In the genomic region with DNA sequence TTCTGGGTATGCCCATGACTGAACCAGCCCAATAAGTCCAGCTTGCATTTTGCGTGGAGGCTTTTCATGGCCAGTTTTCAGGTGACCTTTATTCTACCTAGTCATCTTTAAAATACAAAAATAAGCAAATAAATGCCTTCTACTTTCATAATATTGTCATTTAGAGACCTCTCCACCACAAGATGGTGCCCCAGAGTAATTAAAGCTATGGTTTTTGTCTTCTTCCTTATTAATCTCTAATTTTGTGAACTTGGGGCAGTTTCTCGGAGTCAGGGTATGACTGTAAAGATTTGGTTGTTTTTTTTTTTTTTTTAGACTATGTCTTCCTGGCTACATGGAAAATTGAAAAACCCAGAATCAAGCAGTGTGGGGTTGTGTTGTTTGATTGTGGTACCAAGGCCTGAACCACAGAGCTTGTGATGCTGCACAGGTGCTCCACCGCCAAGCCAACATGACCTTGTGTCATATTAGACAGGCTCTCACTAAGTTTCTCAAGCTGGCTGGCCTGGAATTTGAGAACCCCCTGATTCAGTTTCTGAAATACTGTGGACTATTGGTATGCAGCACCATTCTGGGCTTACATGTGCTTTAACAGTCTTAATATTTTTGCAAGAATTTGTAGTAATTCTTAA, we compare ENCODE assay signal across 10 mouse cellular contexts. TPM values are rescaled to one million over a fixed set of nuclear protein-coding genes. Genes with fewer than 3 reads are reported as not detected.
DNase-seq lines count a peak whose midpoint lies in the region; ATAC-seq and TF ChIP-seq lines count a peak whose summit lies in the region.
"Had no signal": no experiment of that assay in that cellular context is flagged by ENCODE, and none has a peak within 500 bp of the region (broad histone marks: within the 10 kb centered on the region; RNA-seq: fewer than 3 reads in every experiment).

No protein-coding gene starts in this region.

- peak; percentile 27 for DNase-seq in cerebellum, adult 9-10 months
- DNase-seq in cerebellum, adult 11-12 months: no peak
- peak; percentile 57 for DNase-seq in kidney, postnatal 0 days (ENCODE audit: low spot score)
- no peak for DNase-seq in kidney, postnatal 4 days
- peak; percentile 62 for DNase-seq in 416B (ENCODE audit: low read depth)
- no peak for DNase-seq in right cerebral cortex, adult 18-20 months
- DNase-seq in adrenal gland, postnatal 10 days: no peak

- no peak overlapping the region for H3K4me3 ChIP-seq in kidney, postnatal 0 days (replicated peaks; ENCODE audit: low read depth, low read length)
- H3K4me3 ChIP-seq: embryonic facial prominence, embryonic 15.5 days; midbrain, embryonic 15.5 days had no signal

- no peak for ATAC-seq in kidney, postnatal 0 days (replicated peaks; ENCODE audit: low FRiP score, low read depth)
- ATAC-seq in granulocyte monocyte progenitor cell, adult 5-6 weeks (replicated peaks; ENCODE audit: poor library complexity, severe bottlenecking): peak; percentile 22; the same call in 1 of the 2 replicates
- ATAC-seq: midbrain, embryonic 15.5 days had no signal

- H3K4me1 ChIP-seq in kidney, postnatal 0 days (replicated peaks; ENCODE audit: insufficient read depth, low read length): no peaks in the 10 kb centered on the region
- H3K4me1 ChIP-seq: embryonic facial prominence, embryonic 15.5 days; midbrain, embryonic 15.5 days had no signal

- peak; percentile 63 for TF ChIP-seq CTCF in kidney, postnatal 0 days (IDR thresholded peaks at IDR 0.05; ENCODE audit: low read depth)

- no peak overlapping the region for H3K4me2 ChIP-seq in kidney, postnatal 0 days (ENCODE audit: low read length)
- H3K4me2 ChIP-seq: embryonic facial prominence, embryonic 15.5 days; midbrain, embryonic 15.5 days had no signal

- no peak overlapping the region for H3K27ac ChIP-seq in kidney, postnatal 0 days
- H3K27ac ChIP-seq: embryonic facial prominence, embryonic 15.5 days; midbrain, embryonic 15.5 days had no signal

- H3K9ac ChIP-seq in kidney, postnatal 0 days (ENCODE audit: low read depth, low read length): no peak overlapping the region
- H3K9ac ChIP-seq: embryonic facial prominence, embryonic 15.5 days; midbrain, embryonic 15.5 days had no signal

- H3K27me3 ChIP-seq in kidney, postnatal 0 days (ENCODE audit: insufficient read depth, low read length): no peaks in the 10 kb centered on the region
- H3K27me3 ChIP-seq: embryonic facial prominence, embryonic 15.5 days; midbrain, embryonic 15.5 days had no signal

- H3K9me3 ChIP-seq in kidney, postnatal 0 days (replicated peaks; ENCODE audit: low read length): no peaks in the 10 kb centered on the region
- H3K9me3 ChIP-seq: embryonic facial prominence, embryonic 15.5 days; midbrain, embryonic 15.5 days had no signal

- 73% methylated on average over 3 of the region's 3 CpGs for WGBS in kidney, postnatal 0 days

- no peaks in the 10 kb centered on the region for H3K36me3 ChIP-seq in kidney, postnatal 0 days (ENCODE audit: insufficient read depth, low read length)
- H3K36me3 ChIP-seq: embryonic facial prominence, embryonic 15.5 days; midbrain, embryonic 15.5 days had no signal

RNA-seq across cellular contexts. Expression of gene Psma6, which starts 11.5 kb away (rescaled TPM):
- 415 and 419 TPM in 2 replicates for polyA plus RNA-seq in kidney, postnatal 0 days (2015; fragmentation: Nextera tagmentation; extraction: Ambion mirVana)
- 302 and 383 TPM in 2 replicates for total RNA-seq in granulocyte monocyte progenitor cell, adult 5-6 weeks (2014; fragmentation: Nextera tagmentation)
- 365 and 381 TPM in 2 replicates for total RNA-seq in granulocyte monocyte progenitor cell, adult 5-6 weeks (2017)
- total RNA-seq in adrenal gland, postnatal 10 days (2021): 100 to 1,000 TPM; 236 to 251 TPM

Comparison
In these comparisons a context has a peak if more than half of its experiments do, and no peak if none do; other contexts are left out.
1. DNase-seq: peak in cerebellum, adult 9-10 months (single experiment), kidney, postnatal 0 days (single experiment) and 416B (single experiment); none in cerebellum, adult 11-12 months (single experiment), kidney, postnatal 4 days (0 of 2), right cerebral cortex, adult 18-20 months (single experiment) and adrenal gland, postnatal 10 days (single experiment).